Mouse (Mus musculus): ENCODE data around the gene Zp3.

The Zp3 gene

DNA sequence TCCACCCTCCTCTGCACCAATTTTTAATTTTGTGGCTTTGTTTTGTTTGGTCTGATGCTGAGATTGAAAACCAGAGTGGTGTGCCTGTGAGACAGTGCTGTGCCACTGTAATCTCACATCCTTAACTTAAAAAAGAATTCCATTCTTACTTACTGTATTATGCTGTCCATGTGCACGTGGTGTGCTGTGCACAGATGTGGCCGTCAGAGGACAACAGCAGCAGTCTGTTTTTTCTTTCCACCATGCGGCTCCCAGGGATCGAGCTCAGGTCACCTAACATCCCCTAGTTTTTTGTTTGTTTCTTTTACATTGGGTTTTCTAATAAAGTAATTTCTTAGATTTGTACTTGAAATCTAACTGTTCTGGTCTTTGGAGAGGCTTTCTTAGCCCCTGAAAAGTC lies 24.6 kb downstream of the Zp3 start:
- DNase-seq (ENCODE audit: low spot score) = no peak

DNA sequence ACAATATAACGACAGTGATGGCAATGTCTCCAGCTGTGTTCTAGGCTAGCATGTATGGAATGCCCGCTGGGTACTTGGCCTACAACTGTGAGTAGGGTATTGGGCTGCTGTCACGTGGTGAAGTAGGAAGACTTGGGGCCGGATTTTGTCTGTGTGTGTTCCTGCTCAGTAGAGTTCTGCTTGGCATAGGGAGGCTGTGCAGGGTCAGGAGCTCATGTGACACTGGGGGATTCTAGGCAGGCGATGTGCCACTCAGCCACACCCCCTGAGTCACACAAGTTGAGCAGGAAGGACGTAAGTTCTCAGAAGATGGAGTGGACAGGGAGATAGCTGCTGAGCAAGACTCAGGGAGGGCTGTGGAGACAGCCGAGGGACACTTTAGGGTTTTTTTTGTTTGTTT lies 27.8 kb downstream of the Zp3 start:
- no peak for DNase-seq (ENCODE audit: low spot score)

- DNase-seq (ENCODE audit: low spot score) = no peak
Observed at GRCm38 (mm10) chr5:136014877-136015276, 35.0 kb downstream of the Zp3 start.

GRCm38 (mm10) chr5:136015586-136015985 lies 35.7 kb downstream of the Zp3 start:
- no peak for DNase-seq (ENCODE audit: low spot score)

DNA sequence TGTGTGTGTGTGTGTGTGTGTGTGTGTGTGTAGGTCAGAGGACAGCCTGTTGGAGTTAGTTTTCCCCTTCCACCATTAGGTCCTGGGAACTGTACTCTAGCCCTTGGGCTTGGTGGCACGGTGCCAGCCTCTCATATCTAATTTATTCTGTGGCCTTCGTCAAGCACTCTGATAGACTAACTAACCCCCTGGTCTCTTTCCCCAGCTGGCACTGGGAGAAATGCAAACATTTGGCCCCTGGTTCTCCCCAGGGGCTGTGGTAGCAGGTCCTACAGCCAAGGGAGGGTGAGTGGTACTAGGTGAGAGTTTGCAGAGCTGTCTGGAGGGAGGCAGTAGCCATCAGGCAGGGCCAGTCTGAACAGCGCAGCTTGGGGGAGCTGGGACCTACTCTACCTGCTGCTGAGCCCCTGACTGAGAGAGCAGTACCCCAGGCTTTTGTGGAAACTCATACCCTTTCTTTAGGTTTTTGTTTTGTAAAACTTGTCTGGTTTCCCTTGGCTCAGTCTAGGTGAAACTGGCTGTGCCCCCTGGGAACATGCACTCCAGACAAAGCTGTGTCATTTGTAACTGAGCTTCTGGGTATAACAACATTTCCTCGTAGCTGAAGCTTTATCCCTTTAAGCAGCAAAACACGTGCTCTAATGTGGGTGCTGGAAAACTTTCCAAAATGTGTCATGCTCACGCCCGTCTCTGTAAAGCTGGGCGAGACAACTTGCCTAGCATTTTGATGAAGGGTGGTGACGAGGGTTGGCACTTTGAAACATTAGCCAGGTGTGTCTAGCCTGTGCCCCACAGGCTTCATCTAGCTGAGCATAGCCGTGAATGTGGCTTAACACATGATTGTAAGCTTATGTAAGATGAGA lies 36.3 kb downstream of the Zp3 start:
- DNase-seq (ENCODE audit: low spot score) = no peak

GRCm38 (mm10) chr5:136017262-136017661 lies 37.4 kb downstream of the Zp3 start:
- DNase-seq (ENCODE audit: low spot score) = no peak

DNA sequence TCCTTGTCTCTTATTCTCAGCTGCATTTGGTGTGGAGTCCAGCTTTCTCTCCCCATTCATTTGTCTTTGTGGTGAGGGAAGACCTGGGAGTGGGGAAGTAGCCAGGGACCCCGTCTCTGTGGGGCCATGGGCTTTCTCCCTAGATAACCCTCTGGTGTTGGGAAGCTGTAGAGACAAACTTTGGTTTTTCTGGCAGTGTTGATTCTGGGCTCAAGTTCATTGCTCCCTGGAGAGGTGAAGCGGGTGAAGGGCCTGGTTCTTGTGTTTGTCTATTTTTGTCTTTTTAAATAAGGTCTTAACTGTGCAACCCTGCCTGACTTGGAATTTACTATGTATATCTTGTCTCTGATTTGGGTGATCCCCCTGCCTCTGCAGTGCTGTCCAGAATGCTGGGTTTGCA lies 38.8 kb downstream of the Zp3 start:
- no peak for DNase-seq (ENCODE audit: low spot score)

DNA sequence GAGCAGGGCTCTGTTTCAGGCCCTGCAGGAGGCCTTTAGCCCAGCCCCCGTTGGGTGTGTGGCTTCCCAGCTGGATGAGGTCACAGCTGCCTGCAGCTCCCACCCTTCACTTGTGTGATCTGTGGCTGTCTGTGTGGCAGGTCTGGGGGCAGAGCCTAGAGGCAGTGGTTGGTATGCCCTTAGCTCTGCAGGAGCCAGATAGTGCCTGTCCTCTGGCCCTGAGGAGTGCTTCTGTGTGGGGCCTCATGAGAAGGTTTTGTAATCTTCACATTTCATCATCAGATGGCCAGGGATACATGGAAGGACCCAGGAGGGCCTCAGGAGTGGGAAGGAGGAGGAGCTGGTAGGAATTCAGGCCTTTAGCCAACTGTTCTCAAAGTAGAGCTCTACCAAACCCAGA lies 40.0 kb downstream of the Zp3 start:
- no peak for DNase-seq (ENCODE audit: low spot score)

GRCm38 (mm10) chr5:136025712-136026111 lies 45.8 kb downstream of the Zp3 start:
- no peak for DNase-seq (ENCODE audit: low spot score)

- no peak for DNase-seq (ENCODE audit: low spot score)
Observed at GRCm38 (mm10) chr5:136026859-136027258, 47.0 kb downstream of the Zp3 start.

DNA sequence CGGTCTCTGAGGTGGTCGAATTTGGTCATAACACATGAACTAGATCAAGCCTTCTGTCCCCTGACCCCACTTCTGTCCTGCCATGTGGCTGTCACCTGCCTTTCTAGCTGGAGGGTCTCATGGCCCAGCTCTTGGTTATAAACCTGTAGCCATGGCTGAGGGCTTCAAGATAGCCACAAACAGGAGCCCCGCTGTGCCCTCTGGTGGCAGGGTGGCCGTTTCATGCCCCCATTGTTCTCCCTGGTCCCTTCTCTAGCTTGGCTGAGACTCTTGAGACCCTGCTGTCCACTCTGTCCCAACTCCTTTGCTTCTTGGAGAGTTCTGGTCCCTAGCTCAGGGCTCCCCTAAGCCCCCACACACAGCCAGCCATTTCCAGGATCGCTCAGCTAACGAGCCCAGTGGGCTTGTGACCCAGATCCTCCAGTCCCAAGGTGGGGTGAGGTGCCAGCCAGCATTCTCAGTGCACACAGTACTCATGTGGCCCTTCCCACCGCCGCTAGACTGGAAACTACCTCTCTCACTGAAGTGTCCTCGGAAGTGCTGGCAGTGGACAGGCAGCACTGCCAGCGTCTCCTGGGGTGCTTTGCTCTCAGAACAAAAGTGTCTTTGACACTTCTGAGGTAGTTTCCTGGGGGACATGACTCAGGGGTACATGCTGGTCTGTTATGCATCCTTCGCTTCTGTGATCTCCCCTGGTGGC lies 47.9 kb downstream of the Zp3 start:
- no peak for DNase-seq (ENCODE audit: low spot score)

DNA sequence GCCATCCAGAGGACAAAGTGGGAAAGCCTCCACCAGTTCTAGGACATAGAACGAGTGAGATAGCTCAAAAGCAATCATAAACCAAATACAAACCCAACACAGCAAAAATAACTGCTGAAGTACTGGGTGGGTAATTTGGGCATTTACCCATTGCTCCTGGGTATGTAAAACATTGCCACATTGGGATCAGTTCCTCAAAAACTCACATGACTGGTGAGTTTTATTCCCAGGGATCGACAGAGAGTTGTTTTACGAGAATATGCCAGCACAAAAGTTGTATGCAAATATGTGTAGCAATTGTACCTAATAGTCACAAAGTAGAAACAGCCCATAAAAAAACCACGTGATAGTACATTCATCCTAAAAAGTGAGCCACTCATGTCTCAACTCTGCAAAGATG lies 55.0 kb downstream of the Zp3 start:
- no peak for DNase-seq (ENCODE audit: low spot score)

- no peak for DNase-seq (ENCODE audit: low spot score)
Observed at GRCm38 (mm10) chr5:136035285-136035684, 55.4 kb downstream of the Zp3 start.

GRCm38 (mm10) chr5:136036667-136037066 lies 56.8 kb downstream of the Zp3 start:
- no peak for DNase-seq (ENCODE audit: low spot score)
